Mouse (Mus musculus): Measurements from ENCODE around the gene Lkaaear1. TPM values are rescaled to one million over a fixed set of nuclear protein-coding genes. Genes with fewer than 3 reads are reported as not detected.

Gene Lkaaear1
- total RNA-seq, 1 experiment = not detected

- in situ Hi-C loops (cut with MboI; ENCODE audit: low sequenced_read_pairs in 2 of 2, unreplicated experiment in 2 of 2) = no loop called here
- no peaks in the 10 kb centered on the region for H3K9me3 ChIP-seq (ENCODE audit: control insufficient read depth, insufficient read depth, low read depth, low read length)
- no peak overlapping the region for H3K4me3 ChIP-seq (ENCODE audit: insufficient read depth in 1 of 2, low read depth in 1 of 2, low read length in 2 of 2, poor library complexity in 1 of 2, severe bottlenecking in 1 of 2)
- H3K4me1 ChIP-seq (ENCODE audit: control insufficient read depth in 2 of 2, insufficient read depth in 2 of 2, low read length in 2 of 2, poor library complexity in 1 of 2) = peaks cover 0 to 7% of the 10 kb centered on the region in 2 experiments; a peak in 1 of 4 replicates
- no peak overlapping the region for H3K9ac ChIP-seq (ENCODE audit: insufficient read depth, low read depth, low read length, poor library complexity, severe bottlenecking)
- H3K36me3 ChIP-seq (ENCODE audit: control insufficient read depth, insufficient read depth, low read length, poor library complexity, severe bottlenecking) = no peaks in the 10 kb centered on the region
- DNase-seq (ENCODE audit: low read depth, low spot score) = no peak
- no peak overlapping the region for H3K27ac ChIP-seq (ENCODE audit: insufficient read depth, low read depth, low read length, poor library complexity, severe bottlenecking)
- TF ChIP-seq MAFK (IDR thresholded peaks at IDR 0.05; ENCODE audit: insufficient read depth, low read depth, low read length) (no peak), ZC3H11A (IDR thresholded peaks at IDR 0.05; ENCODE audit: borderline replicate concordance, low read depth, low read length) (no peak), HCFC1 (IDR thresholded peaks at IDR 0.05; ENCODE audit: borderline replicate concordance, insufficient read depth, low read length) (no peak), ZNF384 (IDR thresholded peaks at IDR 0.05; ENCODE audit: low read depth, low read length) (no peak), CHD2 (IDR thresholded peaks at IDR 0.05; ENCODE audit: low read depth, low read length) (no peak)
Observed at GRCm38 (mm10) chr2:181695776-181696175, 2.5 kb downstream of the Lkaaear1 start.

- no peak overlapping the region for H3K9ac ChIP-seq (ENCODE audit: insufficient read depth, low read depth, low read length, poor library complexity, severe bottlenecking)
- in situ Hi-C loops (cut with MboI; ENCODE audit: low sequenced_read_pairs in 2 of 2, unreplicated experiment in 2 of 2) = no loop called here
- no peak overlapping the region for H3K27ac ChIP-seq (ENCODE audit: insufficient read depth, low read depth, low read length, poor library complexity, severe bottlenecking)
- peaks cover 0 to 7% of the 10 kb centered on the region in 2 experiments; a peak in 1 of 4 replicates for H3K4me1 ChIP-seq (ENCODE audit: control insufficient read depth in 2 of 2, insufficient read depth in 2 of 2, low read length in 2 of 2, poor library complexity in 1 of 2)
- H3K9me3 ChIP-seq (ENCODE audit: control insufficient read depth, insufficient read depth, low read depth, low read length) = no peaks in the 10 kb centered on the region
- peaks cover 3% of the 10 kb centered on the region; the same call in 1 of the 2 replicates for H3K36me3 ChIP-seq (ENCODE audit: control insufficient read depth, insufficient read depth, low read length, poor library complexity, severe bottlenecking)
- TF ChIP-seq ZNF384 (IDR thresholded peaks at IDR 0.05; ENCODE audit: low read depth, low read length) = no peak
- no peak for TF ChIP-seq ZC3H11A (IDR thresholded peaks at IDR 0.05; ENCODE audit: borderline replicate concordance, low read depth, low read length)
- no peak for TF ChIP-seq MAFK (IDR thresholded peaks at IDR 0.05; ENCODE audit: insufficient read depth, low read depth, low read length)
- no peak for TF ChIP-seq HCFC1 (IDR thresholded peaks at IDR 0.05; ENCODE audit: borderline replicate concordance, insufficient read depth, low read length)
- no peak for TF ChIP-seq CHD2 (IDR thresholded peaks at IDR 0.05; ENCODE audit: low read depth, low read length)
- peak overlapping the region in 1 of 2 experiments; percentile 83; a peak in 1 of 4 replicates for H3K4me3 ChIP-seq (ENCODE audit: insufficient read depth in 1 of 2, low read depth in 1 of 2, low read length in 2 of 2, poor library complexity in 1 of 2, severe bottlenecking in 1 of 2)
- no peak for DNase-seq (ENCODE audit: low read depth, low spot score)
Observed at GRCm38 (mm10) chr2:181694581-181694980, 3.7 kb downstream of the Lkaaear1 start.

GRCm38 (mm10) chr2:181693339-181694280 is 4.6 kb downstream of the Lkaaear1 start, which contains the start of gene Rgs19:
Gene Rgs19 (minus strand): TSS chr2:181693977.
- in situ Hi-C loops (cut with MboI; ENCODE audit: low sequenced_read_pairs in 2 of 2, unreplicated experiment in 2 of 2) = no loop called here
- Histone ChIP-seq H3K4me1 (ENCODE audit: control insufficient read depth in 2 of 2, insufficient read depth in 2 of 2, low read length in 2 of 2, poor library complexity in 1 of 2) (peaks cover 0 to 7% of the 10 kb centered on the region in 2 experiments; a peak in 1 of 4 replicates), H3K4me3 (ENCODE audit: insufficient read depth in 1 of 2, low read depth in 1 of 2, low read length in 2 of 2, poor library complexity in 1 of 2, severe bottlenecking in 1 of 2) (peak within 1 kb of the TSS; percentile 78 to 83), H3K9me3 (ENCODE audit: control insufficient read depth, insufficient read depth, low read depth, low read length) (no peaks in the 10 kb centered on the region), H3K9ac (ENCODE audit: insufficient read depth, low read depth, low read length, poor library complexity, severe bottlenecking) (peak within 1 kb of the TSS; percentile 88), H3K36me3 (ENCODE audit: control insufficient read depth, insufficient read depth, low read length, poor library complexity, severe bottlenecking) (peaks cover 12% of the 10 kb centered on the region; the same call in 1 of the 2 replicates), H3K27ac (ENCODE audit: insufficient read depth, low read depth, low read length, poor library complexity, severe bottlenecking) (no peak within 1 kb of the TSS)
- no peak for DNase-seq (ENCODE audit: low read depth, low spot score)
- TF ChIP-seq CHD2 (IDR thresholded peaks at IDR 0.05; ENCODE audit: low read depth, low read length) (no peak), HCFC1 (IDR thresholded peaks at IDR 0.05; ENCODE audit: borderline replicate concordance, insufficient read depth, low read length) (no peak), MAFK (IDR thresholded peaks at IDR 0.05; ENCODE audit: insufficient read depth, low read depth, low read length) (no peak)

GRCm38 (mm10) chr2:181692304-181692703 is 5.9 kb downstream of the Lkaaear1 start:
- no peak overlapping the region for H3K27ac ChIP-seq (ENCODE audit: insufficient read depth, low read depth, low read length, poor library complexity, severe bottlenecking)
- in situ Hi-C loops (cut with MboI; ENCODE audit: low sequenced_read_pairs in 2 of 2, unreplicated experiment in 2 of 2) = no loop called here
- H3K4me3 ChIP-seq (ENCODE audit: insufficient read depth in 1 of 2, low read depth in 1 of 2, low read length in 2 of 2, poor library complexity in 1 of 2, severe bottlenecking in 1 of 2) = no peak overlapping the region
- no peaks in the 10 kb centered on the region for H3K9me3 ChIP-seq (ENCODE audit: control insufficient read depth, insufficient read depth, low read depth, low read length)
- H3K4me1 ChIP-seq (ENCODE audit: control insufficient read depth in 2 of 2, insufficient read depth in 2 of 2, low read length in 2 of 2, poor library complexity in 1 of 2) = peaks cover 0 to 7% of the 10 kb centered on the region in 2 experiments; a peak in 1 of 4 replicates
- no peak for DNase-seq (ENCODE audit: low read depth, low spot score)
- no peak overlapping the region for H3K9ac ChIP-seq (ENCODE audit: insufficient read depth, low read depth, low read length, poor library complexity, severe bottlenecking)
- TF ChIP-seq HCFC1 (IDR thresholded peaks at IDR 0.05; ENCODE audit: borderline replicate concordance, insufficient read depth, low read length) = no peak
- TF ChIP-seq ZNF384 (IDR thresholded peaks at IDR 0.05; ENCODE audit: low read depth, low read length) = no peak
- TF ChIP-seq MAFK (IDR thresholded peaks at IDR 0.05; ENCODE audit: insufficient read depth, low read depth, low read length) = no peak
- no peak for TF ChIP-seq CHD2 (IDR thresholded peaks at IDR 0.05; ENCODE audit: low read depth, low read length)
- no peak for TF ChIP-seq ZC3H11A (IDR thresholded peaks at IDR 0.05; ENCODE audit: borderline replicate concordance, low read depth, low read length)
- peaks cover 12% of the 10 kb centered on the region; the same call in 1 of the 2 replicates for H3K36me3 ChIP-seq (ENCODE audit: control insufficient read depth, insufficient read depth, low read length, poor library complexity, severe bottlenecking)

Measured in ES-E14 (cell line).